12 mouse cellular contexts compared by ENCODE assay signal in the genomic region with DNA sequence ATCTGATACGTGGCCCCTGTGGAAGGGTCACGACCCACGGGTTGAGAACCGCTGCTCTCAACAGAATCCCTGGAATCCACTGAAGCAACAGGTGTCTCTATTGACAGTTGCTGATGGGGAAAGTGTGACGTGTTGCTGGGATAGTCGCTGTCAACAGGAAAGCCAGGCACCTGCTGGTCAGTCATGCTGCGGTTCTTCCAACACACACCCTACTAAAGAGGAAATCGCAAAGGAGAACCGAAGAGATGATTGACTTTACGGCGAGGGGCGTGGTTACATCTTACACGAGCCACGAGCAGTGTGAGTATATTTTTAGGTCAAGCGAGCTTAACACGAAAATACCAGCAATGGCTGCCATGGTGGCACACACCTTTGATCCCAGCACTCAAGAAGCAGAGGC. TPM values are rescaled to one million over a fixed set of nuclear protein-coding genes. Genes with fewer than 3 reads are reported as not detected.
DNase-seq lines count a peak whose midpoint lies in the region; ATAC-seq and TF ChIP-seq lines count a peak whose summit lies in the region.
"Had no signal": no experiment of that assay in that cellular context is flagged by ENCODE, and none has a peak within 500 bp of the region (broad histone marks: within the 10 kb centered on the region; RNA-seq: fewer than 3 reads in every experiment).

No protein-coding gene starts in this region.

- H3K27ac ChIP-seq in thymus, adult 2 months (ENCODE audit: control insufficient read depth, insufficient read depth, low read length), result no peak overlapping the region; the same call in 1 of the 2 replicates
- H3K27ac ChIP-seq in liver, embryonic 12.5 days, result no peak overlapping the region
- H3K27ac ChIP-seq: forebrain, embryonic 15.5 days; layer of hippocampus, adult 2 months; neural tube, embryonic 12.5 days had no signal

- no peak for TF ChIP-seq CTCF in thymus, adult 2 months (IDR thresholded peaks at IDR 0.05; ENCODE audit: borderline replicate concordance, control insufficient read depth, extremely low read depth, insufficient read depth, low read length, poor library complexity)

- no peaks in the 10 kb centered on the region for H3K27me3 ChIP-seq in thymus, adult 2 months (ENCODE audit: control insufficient read depth, insufficient read depth, low read length)
- H3K27me3 ChIP-seq in liver, embryonic 12.5 days (replicated peaks), result no peaks in the 10 kb centered on the region
- H3K27me3 ChIP-seq: forebrain, embryonic 15.5 days; neural tube, embryonic 12.5 days had no signal

- WGBS in thymus, adult 2 months, result 23% methylated on average over 16 of the region's 16 CpGs
- 40% methylated on average over 16 of the region's 16 CpGs for WGBS in liver, embryonic 12.5 days (ENCODE audit: insufficient replicate concordance)

- peaks cover 9% of the 10 kb centered on the region; the same call in 1 of the 2 replicates for H3K9me3 ChIP-seq in liver, embryonic 12.5 days (replicated peaks)
- H3K9me3 ChIP-seq: forebrain, embryonic 15.5 days; neural tube, embryonic 12.5 days had no signal

- H3K9ac ChIP-seq in liver, embryonic 12.5 days, result no peak overlapping the region
- H3K9ac ChIP-seq: forebrain, embryonic 15.5 days; neural tube, embryonic 12.5 days had no signal

- peaks cover 27% of the 10 kb centered on the region for H3K4me1 ChIP-seq in thymus, adult 2 months (replicated peaks; ENCODE audit: control insufficient read depth, insufficient read depth, low read length)
- H3K4me1 ChIP-seq in liver, embryonic 12.5 days, result peaks cover 56% of the 10 kb centered on the region
- H3K4me1 ChIP-seq: forebrain, embryonic 15.5 days; neural tube, embryonic 12.5 days had no signal

- H3K4me2 ChIP-seq in liver, embryonic 12.5 days, result peak overlapping the region; percentile 22; the same call in 1 of the 2 replicates
- H3K4me2 ChIP-seq: forebrain, embryonic 15.5 days; neural tube, embryonic 12.5 days had no signal

- no peaks in the 10 kb centered on the region for H3K36me3 ChIP-seq in thymus, adult 2 months (ENCODE audit: control insufficient read depth, insufficient read depth, low read length)
- H3K36me3 ChIP-seq in liver, embryonic 12.5 days, result 0 out of 2 replicates have a peak, but pooled peaks cover 3% of the 10 kb centered on the region
- H3K36me3 ChIP-seq: forebrain, embryonic 15.5 days; neural tube, embryonic 12.5 days had no signal

- no peak overlapping the region for H3K4me3 ChIP-seq in thymus, adult 2 months (ENCODE audit: control insufficient read depth, insufficient read depth, low read length)
- no peak overlapping the region for H3K4me3 ChIP-seq in liver, embryonic 12.5 days
- H3K4me3 ChIP-seq: forebrain, embryonic 15.5 days; layer of hippocampus, adult 2 months; neural tube, embryonic 12.5 days had no signal

- TF ChIP-seq POLR2A in thymus, adult 2 months (IDR thresholded peaks at IDR 0.05; ENCODE audit: control insufficient read depth, extremely low read depth, insufficient read depth, low read length, poor library complexity), result no peak

- peak; percentile 18 for DNase-seq in thymus, adult 2 months
- no peak for DNase-seq in thymus, postnatal 4 days
- no peak for DNase-seq in right cerebral cortex, postnatal 4 days
- DNase-seq in heart, adult 8-10 months (ENCODE audit: low spot score), result no peak
- DNase-seq in kidney, postnatal 14 days, result no peak
- DNase-seq: adrenal gland, postnatal 25 days had no signal

- ATAC-seq in liver, embryonic 12.5 days, result no peak
- peak; percentile 95 for ATAC-seq in monocyte, adult 5-6 weeks (replicated peaks; ENCODE audit: insufficient number of reproducible peaks, low FRiP score, low TSS enrichment, poor library complexity, severe bottlenecking)
- no peak for ATAC-seq in cerebellum, adult (ENCODE audit: insufficient number of reproducible peaks, low FRiP score, low TSS enrichment)
- ATAC-seq: forebrain, embryonic 15.5 days had no signal

RNA-seq across cellular contexts. Expression of gene Cxcr5, which starts 20.7 kb away (rescaled TPM):
- polyA plus RNA-seq in thymus, adult 2 months (2012; rRNA removed), result 7.7 and 9.9 TPM in 2 replicates
- 0.05 TPM in 1 of 2 replicates, not detected in the other for polyA plus RNA-seq in liver, embryonic 12.5 days (2016; fragmentation: Nextera tagmentation; extraction: Ambion mirVana)
- total RNA-seq in monocyte, adult 5-6 weeks (2017), result 13.4 to 23.0 TPM (median 17.5 TPM) in 3 replicates
- under 1 TPM in 3 of 4 experiments, not detected in 1; 0.11 to 0.72 (median 0.14) TPM for total RNA-seq in heart, adult 8-10 months (2022)
- total RNA-seq: layer of hippocampus, adult 2 months had no signal
- polyA plus RNA-seq: forebrain, embryonic 15.5 days; neural tube, embryonic 12.5 days had no signal

RNA-seq across cellular contexts. Expression of gene Ddx6, which starts 22.3 kb away (rescaled TPM):
- polyA plus RNA-seq in thymus, adult 2 months (2012; rRNA removed), result 29.2 and 35.6 TPM in 2 replicates
- polyA plus RNA-seq in liver, embryonic 12.5 days (2016; fragmentation: Nextera tagmentation; extraction: Ambion mirVana), result 9.3 and 10.0 TPM in 2 replicates
- 131 to 157 TPM (median 139 TPM) in 3 replicates for total RNA-seq in monocyte, adult 5-6 weeks (2017)
- total RNA-seq in heart, adult 8-10 months (2022), result 10 to 100 TPM; 78.5 to 93.2 (median 88.8) TPM
